Mouse (Mus musculus) erythroblast, embryonic 14.5 days (primary cell): Measurements from ENCODE around the gene Olfr1413.

Experiments
- GATA1 ChIP-seq: IDR thresholded peaks from 2 replicates; pipeline ENCODE4 v1.6.1; 2012; ENCODE audit warnings: low read length, inconsistent platforms, mixed read lengths
- TAL1 ChIP-seq: IDR thresholded peaks from 3 replicates; pipeline ENCODE4 v1.6.1; 2012; ENCODE audit warnings: low read length, inconsistent platforms, mixed read lengths

DNA sequence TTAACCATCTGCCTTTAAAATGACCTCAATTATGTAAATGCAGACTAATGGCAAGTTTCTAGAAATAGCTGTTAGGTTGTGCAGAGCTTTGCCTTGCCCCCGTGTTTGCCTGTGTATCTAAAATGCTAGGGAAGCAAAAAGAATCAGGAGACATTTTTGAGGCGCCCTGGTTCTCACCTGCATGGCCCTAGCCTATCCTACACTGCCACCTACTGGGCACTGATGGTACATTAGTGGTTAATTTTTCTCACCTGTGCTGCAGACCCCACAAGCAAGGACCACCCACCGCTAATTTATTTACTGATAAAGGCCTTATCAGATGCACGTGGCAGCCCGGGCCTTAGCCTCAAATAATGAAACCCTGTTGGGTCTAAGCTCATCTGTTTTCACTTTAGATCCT lies 39.9 kb downstream of the Olfr1413 start:
- TF ChIP-seq GATA1 (no peak), TAL1 (no peak)
